In genomic region chr11:96940578-96941465, GRCm38 (mm10) we compare ENCODE assay signal across 14 mouse cellular contexts. TPM values are rescaled to one million over a fixed set of nuclear protein-coding genes. Genes with fewer than 3 reads are reported as not detected.
DNase-seq lines count a peak whose midpoint lies in the region; ATAC-seq lines count a peak whose summit lies in the region.
"Had no signal": no experiment of that assay in that cellular context is flagged by ENCODE, and none has a peak within 500 bp of the region (broad histone marks: within the 10 kb centered on the region; RNA-seq: fewer than 3 reads in every experiment).

No protein-coding gene starts in this region.

- no peak for ATAC-seq in forebrain, embryonic 12.5 days (ENCODE audit: low FRiP score)
- peak; percentile 11 for ATAC-seq in liver, embryonic 12.5 days

- 81% methylated on average over 16 of the region's 16 CpGs for WGBS in forebrain, embryonic 10.5 days
- WGBS in forebrain, embryonic 12.5 days = 84% methylated on average over 16 of the region's 16 CpGs
- WGBS in liver, embryonic 12.5 days (ENCODE audit: insufficient replicate concordance) = 46% methylated on average over 16 of the region's 16 CpGs

- no peak overlapping the region for H3K9ac ChIP-seq in forebrain, embryonic 12.5 days
- H3K9ac ChIP-seq in liver, embryonic 12.5 days = peak overlapping the region; percentile 90
- H3K9ac ChIP-seq: hindbrain, embryonic 14.5 days had no signal

- peaks cover 15% of the 10 kb centered on the region for H3K27me3 ChIP-seq in forebrain, embryonic 10.5 days (ENCODE audit: poor library complexity, severe bottlenecking)
- H3K27me3 ChIP-seq in forebrain, embryonic 12.5 days = peaks cover 11% of the 10 kb centered on the region
- no peaks in the 10 kb centered on the region for H3K27me3 ChIP-seq in liver, embryonic 12.5 days (replicated peaks)

- H3K4me1 ChIP-seq in forebrain, embryonic 10.5 days = peaks cover 29% of the 10 kb centered on the region
- H3K4me1 ChIP-seq in forebrain, embryonic 12.5 days = peaks cover 16% of the 10 kb centered on the region
- peaks cover 76% of the 10 kb centered on the region for H3K4me1 ChIP-seq in liver, embryonic 12.5 days

- no peak overlapping the region for H3K4me2 ChIP-seq in forebrain, embryonic 12.5 days
- peak overlapping the region; percentile 96 for H3K4me2 ChIP-seq in liver, embryonic 12.5 days
- H3K4me2 ChIP-seq: hindbrain, embryonic 14.5 days had no signal

- H3K4me3 ChIP-seq in forebrain, embryonic 10.5 days = no peak overlapping the region; the same call in none of the 2 replicates
- no peak overlapping the region for H3K4me3 ChIP-seq in forebrain, embryonic 12.5 days (replicated peaks)
- H3K4me3 ChIP-seq in liver, embryonic 12.5 days = peak overlapping the region; percentile 76
- H3K4me3 ChIP-seq: heart, adult 2 months had no signal

- no peaks in the 10 kb centered on the region; the same call in 1 of the 2 replicates for H3K36me3 ChIP-seq in forebrain, embryonic 10.5 days (replicated peaks)
- no peaks in the 10 kb centered on the region for H3K36me3 ChIP-seq in forebrain, embryonic 12.5 days (replicated peaks)
- peaks cover 77% of the 10 kb centered on the region for H3K36me3 ChIP-seq in liver, embryonic 12.5 days

- no peaks in the 10 kb centered on the region for H3K9me3 ChIP-seq in forebrain, embryonic 10.5 days
- H3K9me3 ChIP-seq in forebrain, embryonic 12.5 days = no peaks in the 10 kb centered on the region
- H3K9me3 ChIP-seq in liver, embryonic 12.5 days (replicated peaks) = no peaks in the 10 kb centered on the region

- no peak for DNase-seq in forebrain, embryonic 10.5 days (ENCODE audit: extremely low spot score, low spot score)
- DNase-seq in spleen, adult 12 weeks (ENCODE audit: low spot score) = peak; percentile 71
- no peak for DNase-seq in spleen, adult 18-20 months
- peak; percentile 70 to 82 for DNase-seq in spleen, postnatal 4 days (ENCODE audit: low spot score in 2 of 2)
- no peak for DNase-seq in urinary bladder, adult 18-20 months (ENCODE audit: low spot score in 2 of 2)
- no peak for DNase-seq in layer of hippocampus, postnatal 14 days (ENCODE audit: low spot score in 2 of 2)
- DNase-seq: adrenal gland, postnatal 10 days; heart, adult 2 months; kidney, adult 18-20 months; midbrain, embryonic 14.5 days had no signal

- H3K27ac ChIP-seq in forebrain, embryonic 10.5 days = 0 out of 2 replicates have a peak overlapping the region, but pooled peaks have one; percentile 30
- H3K27ac ChIP-seq in forebrain, embryonic 12.5 days = no peak overlapping the region
- H3K27ac ChIP-seq in liver, embryonic 12.5 days = peak overlapping the region; percentile 98
- H3K27ac ChIP-seq: heart, adult 2 months; hindbrain, embryonic 14.5 days had no signal

RNA-seq across cellular contexts. Expression of gene Pnpo, which starts 3.0 kb away (rescaled TPM):
- 36.8 and 40.7 TPM in 2 replicates for polyA plus RNA-seq in forebrain, embryonic 10.5 days (2016; fragmentation: Nextera tagmentation; extraction: Ambion mirVana)
- 17.2 and 17.4 TPM in 2 replicates for polyA plus RNA-seq in forebrain, embryonic 12.5 days (2016; fragmentation: Nextera tagmentation; extraction: Ambion mirVana)
- 528 and 553 TPM in 2 replicates for polyA plus RNA-seq in liver, embryonic 12.5 days (2016; fragmentation: Nextera tagmentation; extraction: Ambion mirVana)
- 10 to 100 TPM; 33.0 to 36.7 TPM for total RNA-seq in layer of hippocampus, postnatal 14 days (2021)

RNA-seq across cellular contexts. Expression of gene Prr15l, which starts 12.9 kb away (rescaled TPM):
- polyA plus RNA-seq in forebrain, embryonic 10.5 days (2016; fragmentation: Nextera tagmentation; extraction: Ambion mirVana) = 0.36 and 0.40 TPM in 2 replicates
- polyA plus RNA-seq in forebrain, embryonic 12.5 days (2016; fragmentation: Nextera tagmentation; extraction: Ambion mirVana) = 0.58 and 0.60 TPM in 2 replicates
- 2.4 and 3.2 TPM in 2 replicates for polyA plus RNA-seq in liver, embryonic 12.5 days (2016; fragmentation: Nextera tagmentation; extraction: Ambion mirVana)
- not detected for total RNA-seq in layer of hippocampus, postnatal 14 days (2021)
- total RNA-seq: left cerebral cortex, postnatal 25 days had no signal

RNA-seq across cellular contexts. Expression of gene Cdk5rap3, which starts 24.5 kb away (rescaled TPM):
- polyA plus RNA-seq in forebrain, embryonic 10.5 days (2016; fragmentation: Nextera tagmentation; extraction: Ambion mirVana) = 107 and 111 TPM in 2 replicates
- polyA plus RNA-seq in forebrain, embryonic 12.5 days (2016; fragmentation: Nextera tagmentation; extraction: Ambion mirVana) = 102 and 106 TPM in 2 replicates
- 49.0 and 51.6 TPM in 2 replicates for polyA plus RNA-seq in liver, embryonic 12.5 days (2016; fragmentation: Nextera tagmentation; extraction: Ambion mirVana)
- total RNA-seq in layer of hippocampus, postnatal 14 days (2021) = 10 to 100 TPM; 41.2 to 47.2 TPM

RNA-seq across cellular contexts. Expression of gene Sp2, which starts 41.9 kb away (rescaled TPM):
- polyA plus RNA-seq in forebrain, embryonic 10.5 days (2016; fragmentation: Nextera tagmentation; extraction: Ambion mirVana) = 29.7 and 30.9 TPM in 2 replicates
- 23.1 and 27.2 TPM in 2 replicates for polyA plus RNA-seq in forebrain, embryonic 12.5 days (2016; fragmentation: Nextera tagmentation; extraction: Ambion mirVana)
- polyA plus RNA-seq in liver, embryonic 12.5 days (2016; fragmentation: Nextera tagmentation; extraction: Ambion mirVana) = 15.5 and 18.5 TPM in 2 replicates
- total RNA-seq in layer of hippocampus, postnatal 14 days (2021) = 10 to 100 TPM; 12.3 to 13.5 TPM

Comparison
In these comparisons a context has a peak if more than half of its experiments do, and no peak if none do; other contexts are left out.
1. DNase-seq: peak in spleen, adult 12 weeks (single experiment) and spleen, postnatal 4 days (2 of 2); none in forebrain, embryonic 10.5 days (single experiment), spleen, adult 18-20 months (0 of 2), urinary bladder, adult 18-20 months (0 of 2) and layer of hippocampus, postnatal 14 days (0 of 2).
2. RNA of gene Pnpo, which starts 3.0 kb away (polyA plus RNA-seq): 528 to 553 TPM in liver, embryonic 12.5 days; 36.8 to 40.7 TPM in forebrain, embryonic 10.5 days and 17.2 to 17.4 TPM in forebrain, embryonic 12.5 days; every median in the first group is over 10 times any median in the second.